Mouse (Mus musculus) testis, adult 2 months (tissue): ENCODE measurements around the gene Pten.

Experiments
- CTCF ChIP-seq: fragments of 200-500 bp; IDR thresholded peaks from 2 replicates; pipeline ENCODE4 v1.5.1; 2012; ENCODE audit warnings: low read depth, mild to moderate bottlenecking, inconsistent platforms, low read length, moderate library complexity; ENCODE audit not compliant: control insufficient read depth, insufficient read depth, insufficient replicate concordance
- POLR2A ChIP-seq: fragments of 200-500 bp; IDR thresholded peaks from 2 replicates; pipeline ENCODE4 v1.6.1; 2012; ENCODE audit warnings: low read depth, mild to moderate bottlenecking, inconsistent platforms, low read length, moderate library complexity; ENCODE audit not compliant: control insufficient read depth

DNA sequence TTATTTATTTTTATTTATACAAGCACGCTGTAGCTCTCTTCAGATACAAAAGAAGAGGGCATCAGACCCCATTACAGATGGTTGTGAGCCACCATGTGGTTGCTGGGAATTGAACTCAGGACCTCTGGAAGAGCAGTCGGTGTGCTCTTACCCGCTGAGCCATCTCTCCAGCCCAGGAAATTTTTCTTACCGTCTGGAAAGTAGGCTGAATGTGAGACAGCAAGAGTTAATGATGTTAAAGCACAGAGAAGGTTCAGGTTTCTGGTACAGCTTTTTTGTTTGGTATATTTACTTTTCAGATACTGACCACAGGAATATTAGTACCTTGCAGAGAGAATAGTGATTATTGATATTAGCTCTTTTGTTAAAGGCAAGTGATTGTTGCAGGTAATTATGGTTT lies 3.9 kb downstream of the Pten start:
- TF ChIP-seq POLR2A (no peak), CTCF (no peak)
